Mouse (Mus musculus): Measurements from ENCODE around the gene Lurap1.

- TF ChIP-seq CTCF (IDR thresholded peaks at IDR 0.05; ENCODE audit: extremely low read depth, insufficient read depth, insufficient read length, insufficient replicate concordance) (no peak), POLR2A (IDR thresholded peaks at IDR 0.05; ENCODE audit: low read depth, low read length) (no peak)
Observed at GRCm38 (mm10) chr4:116173072-116173471, 21.9 kb upstream of the Lurap1 start, which contains the start of the genes 1700042G07Rik and Gm49337.
